Mouse (Mus musculus): Measurements from ENCODE around the gene Ptgr2.
"Not testable (repeated sequence)": the region's sequence is repeated elsewhere in the genome, so short reads cannot be mapped to it uniquely, and the experiment has no call there.

Ptgr2 gene

GRCm38 (mm10) chr12:84311306-84311705, 26.3 kb downstream of the Ptgr2 start:
- DNase-seq, result no peak

DNA sequence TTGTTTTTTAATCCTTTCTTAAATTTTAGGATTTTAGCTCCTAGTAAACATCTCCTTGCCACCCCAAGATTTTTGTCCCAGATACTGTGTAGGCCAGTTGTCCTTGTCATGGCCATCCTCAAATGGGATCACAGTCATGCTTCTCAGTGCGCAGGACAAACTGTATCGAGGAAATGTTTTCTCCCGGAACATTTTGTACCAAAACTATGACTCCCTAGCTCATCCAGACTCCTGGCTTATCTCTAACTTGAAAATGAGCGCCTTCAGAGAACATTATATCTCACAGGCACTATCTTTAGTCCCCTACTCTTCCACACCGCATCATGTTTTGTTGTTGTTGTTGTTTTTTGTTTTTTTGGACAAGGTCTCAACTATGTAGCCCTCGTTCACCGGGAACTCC, 31.0 kb downstream of the Ptgr2 start:
- DNase-seq, result no peak

DNA sequence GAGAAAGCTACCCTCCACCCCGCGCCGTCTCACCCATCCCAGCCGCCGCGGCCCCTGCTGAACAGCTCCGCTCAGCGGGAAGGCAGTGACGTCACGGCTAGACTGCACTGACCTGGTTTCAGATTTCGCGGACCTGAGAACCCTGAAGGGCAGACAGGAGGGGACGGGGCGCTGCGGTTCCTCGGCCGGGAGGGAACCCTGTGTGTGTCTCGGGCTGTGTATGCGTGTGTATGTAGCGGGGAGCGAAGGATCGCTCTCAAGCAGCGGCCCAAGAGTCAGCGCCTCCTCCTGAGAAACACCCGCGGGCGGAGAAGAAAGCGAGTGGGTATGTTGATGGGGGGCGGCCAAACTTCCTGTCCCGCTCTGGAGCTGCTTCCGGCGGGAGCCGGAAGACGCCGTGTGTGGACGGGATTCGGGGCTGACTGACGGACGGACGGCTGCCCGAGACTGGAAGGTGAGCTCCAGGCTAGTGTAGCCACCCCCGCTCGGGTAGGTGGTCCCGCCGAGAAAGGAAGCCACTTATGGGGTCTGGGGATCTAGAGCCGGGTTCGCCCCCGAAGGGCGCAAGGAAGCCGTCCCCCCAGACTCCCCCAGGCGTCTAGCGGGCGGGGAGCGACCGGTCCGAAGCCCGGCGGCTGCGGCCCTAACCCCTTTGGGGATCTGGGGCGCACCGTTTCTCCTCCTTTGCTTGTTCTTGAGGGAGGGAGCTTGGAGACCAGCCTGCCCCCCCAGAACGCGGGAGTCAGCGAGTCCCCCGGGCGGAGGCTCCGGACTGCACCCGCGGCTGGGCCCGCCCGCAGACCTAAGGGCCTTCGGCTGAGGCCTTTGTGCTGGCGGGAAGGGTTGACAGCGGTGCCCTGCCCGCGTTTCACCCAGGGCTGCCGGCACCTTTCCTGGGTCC, 31.9 kb downstream of the Ptgr2 start, which contains the start of gene Zfp410:
Zfp410 (plus strand) TSS at position 132 of the 901 bp plus-strand sequence.
- DNase-seq, result peak; percentile 86

DNA sequence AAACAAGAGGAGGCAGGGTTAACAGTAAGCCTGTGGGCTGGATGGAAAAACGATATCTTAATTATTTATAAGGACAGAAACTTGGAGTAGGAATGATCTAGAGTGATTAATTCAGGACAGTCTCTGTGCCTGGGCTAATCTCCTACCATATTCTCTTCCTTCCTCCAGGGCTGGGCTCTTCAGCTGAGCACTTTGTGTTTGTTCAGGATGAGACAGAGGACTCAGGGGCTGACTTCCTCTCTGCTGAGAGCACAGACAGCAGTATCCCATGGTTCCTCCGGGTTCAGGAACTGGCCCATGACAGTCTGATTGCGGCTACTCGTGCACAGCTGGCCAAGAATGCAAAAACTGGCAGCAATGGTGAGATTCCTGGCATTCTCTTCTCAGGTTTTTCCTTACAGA, 42.1 kb downstream of the Ptgr2 start:
- DNase-seq, result no peak

DNA sequence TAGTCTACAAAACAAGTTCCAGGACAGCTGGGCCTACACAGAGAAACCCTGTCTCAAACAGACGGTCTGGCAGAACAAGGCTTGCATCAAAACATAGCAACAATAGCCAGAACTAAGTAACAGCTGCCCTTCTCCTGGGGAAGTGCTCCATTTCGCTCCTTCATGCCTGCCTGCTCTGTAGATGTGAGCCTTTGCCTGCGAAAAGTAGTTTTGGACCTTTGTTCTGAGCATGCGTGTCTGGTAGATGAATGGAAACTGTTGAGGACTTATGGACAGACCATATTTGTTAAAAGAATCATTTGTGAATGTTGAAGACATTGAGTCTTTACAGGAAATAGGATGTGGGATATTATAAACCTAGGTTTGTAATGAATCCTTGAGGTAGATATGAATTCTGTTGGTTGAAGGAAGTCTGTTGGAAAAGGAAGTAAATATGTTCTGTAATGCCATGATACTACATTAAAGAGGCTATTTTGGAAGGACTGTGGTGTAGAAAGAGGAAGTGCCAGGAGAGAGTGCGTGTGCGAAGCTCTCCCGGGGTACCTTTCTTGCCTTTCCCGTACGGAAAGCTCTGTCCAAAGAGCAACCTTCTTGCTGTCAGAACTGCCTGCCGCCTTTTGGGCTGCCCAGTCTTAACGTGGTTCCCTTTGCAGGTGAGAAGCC, 52.1 kb downstream of the Ptgr2 start:
- no peak for DNase-seq

DNA sequence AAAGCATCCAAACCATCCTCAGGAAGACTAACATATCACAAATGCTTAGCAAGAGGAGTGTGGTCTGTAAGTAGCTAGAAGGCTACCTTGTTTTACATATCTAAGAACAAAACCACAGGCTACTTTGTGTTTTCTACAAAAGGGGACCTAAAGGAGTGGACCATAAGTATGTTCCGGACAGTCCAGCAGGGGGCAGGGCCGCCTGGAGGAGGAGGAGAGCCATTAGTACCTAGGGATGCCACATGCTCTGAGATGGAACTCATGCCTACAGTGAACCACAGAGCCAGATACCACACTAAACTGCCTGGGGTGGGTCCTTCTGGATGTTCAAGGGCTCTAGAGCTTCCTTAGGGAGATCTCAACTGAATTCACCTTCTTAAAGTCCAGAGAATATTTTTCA, 62.2 kb downstream of the Ptgr2 start:
- no peak for DNase-seq

DNA sequence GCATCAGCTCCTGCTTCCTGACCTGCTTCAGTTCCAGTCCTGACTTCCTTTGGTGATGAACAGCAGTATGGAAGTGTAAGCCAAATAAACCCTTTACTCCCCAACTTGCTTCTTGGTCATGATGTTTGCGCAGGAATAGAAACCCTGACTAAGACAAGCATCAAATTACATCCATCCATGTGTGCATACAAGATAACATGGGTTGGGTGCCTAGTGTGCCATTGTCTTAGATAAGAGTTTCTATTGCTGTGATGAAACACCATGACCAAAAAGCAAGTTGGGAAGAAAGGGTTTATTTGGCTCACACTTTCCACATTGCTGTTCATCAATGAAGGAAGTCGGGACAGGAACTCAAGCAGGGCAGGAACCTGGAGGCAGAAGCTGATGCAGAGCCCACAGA, 73.7 kb downstream of the Ptgr2 start:
- not testable (repeated sequence) for DNase-seq

DNA sequence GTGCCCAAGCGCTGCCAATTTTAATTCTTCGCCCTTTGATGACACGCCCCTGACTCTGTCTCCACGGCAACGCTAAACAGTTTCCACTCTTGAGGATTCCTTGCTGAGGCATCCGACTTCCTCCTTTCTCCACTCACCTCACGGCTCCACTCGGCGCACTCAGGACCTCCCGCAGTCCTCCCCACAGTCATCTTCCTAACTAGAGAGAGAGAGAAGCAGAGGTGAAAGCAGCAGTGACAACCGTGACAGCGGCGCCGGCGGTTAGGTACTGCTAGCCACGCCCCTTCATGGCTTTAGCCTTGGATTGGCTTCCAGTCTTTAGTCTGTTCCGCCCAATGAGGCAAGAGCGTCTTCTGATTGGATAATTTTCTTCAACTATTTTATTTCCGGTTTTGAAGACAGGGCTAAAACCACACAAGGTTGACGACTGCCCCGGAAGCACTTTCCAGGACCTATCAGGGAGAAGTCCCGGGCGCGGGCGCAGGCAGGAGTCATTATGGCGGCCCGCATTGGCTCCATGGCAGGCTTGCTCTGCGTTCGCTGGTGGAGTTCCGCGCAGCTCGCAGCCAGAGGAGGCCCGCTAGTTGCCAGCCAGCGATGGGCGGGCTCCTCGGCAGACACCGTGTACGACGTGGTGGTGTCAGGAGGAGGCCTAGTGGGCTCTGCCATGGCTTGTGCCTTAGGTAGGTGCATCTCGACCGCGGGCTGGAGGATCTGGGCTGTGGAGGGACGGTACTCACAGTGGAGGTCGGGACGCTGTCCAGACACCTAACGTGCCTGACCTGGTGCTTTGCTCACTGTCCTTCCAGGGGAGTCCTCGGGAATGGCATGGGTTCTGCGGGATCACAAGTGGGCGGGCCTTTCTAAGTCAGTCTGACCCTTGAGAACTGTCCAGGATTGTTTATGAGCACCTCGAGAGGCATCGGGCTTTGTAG, 76.8 kb downstream of the Ptgr2 start, which contains the start of the genes Coq6 and Fam161b:
Coq6 (plus strand) TSS at position 103 of the 935 bp plus-strand sequence.
Fam161b (minus strand) TSS at position 279 of the 935 bp plus-strand sequence.
- peak; percentile 91 for DNase-seq

- no peak for DNase-seq
Observed at GRCm38 (mm10) chr12:84362872-84363271, 77.8 kb downstream of the Ptgr2 start.

- no peak for DNase-seq
Observed at GRCm38 (mm10) chr12:84364291-84364690, 79.3 kb downstream of the Ptgr2 start.

DNA sequence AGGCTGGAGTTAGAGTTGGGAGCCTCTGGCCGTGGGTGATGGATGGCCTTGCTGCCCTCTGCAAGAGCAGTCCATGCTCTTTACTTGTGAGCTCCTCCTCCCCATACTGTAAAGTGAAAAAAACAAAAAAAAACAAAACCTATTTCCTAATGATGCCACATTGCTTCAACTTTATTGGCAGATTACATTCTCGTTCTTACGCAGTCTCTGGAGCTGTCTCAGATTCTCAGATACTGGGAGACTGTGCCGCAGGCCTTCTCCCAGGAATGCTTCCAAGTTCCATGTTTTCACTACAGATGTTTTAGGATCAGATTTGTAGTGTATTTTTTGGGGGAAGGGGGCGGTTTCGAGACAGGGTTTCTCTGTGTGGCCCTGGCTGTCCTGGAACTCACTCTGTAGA, 80.1 kb downstream of the Ptgr2 start:
- DNase-seq, result no peak
